Mouse (Mus musculus) erythroid progenitor cell, adult 5-6 weeks (primary cell): ENCODE results near the gene Tenm4. TPM values are rescaled to one million over a fixed set of nuclear protein-coding genes. Genes with fewer than 3 reads are reported as not detected.
A peak's percentile ranks its signal among the peaks of the same experiment; 100 is the strongest.

ENCODE experiments used
- ATAC-seq: replicated peaks from 2 replicates; pipeline ENCODE4 v1.8.0; 2016; ENCODE audit warnings: moderate number of reproducible peaks, mild to moderate bottlenecking, moderate TSS enrichment, inconsistent platforms; ENCODE audit not compliant: poor library complexity, low FRiP score, severe bottlenecking
- total RNA-seq, 2 experiments: library from RNA; stranded (forward) in 1 of 2; stranded (reverse) in 1 of 2; fragments of 150-400 nt in 1 of 2; fragments of 186-747, 209-891 nt in 1 of 2; gene quantifications; 2 replicates each; pipeline versions ENCODE4 v1.2.3 to v1.2.4; 2015 to 2017; ENCODE audit warnings: low replicate concordance in 2 of 2

Gene Tenm4
- total RNA-seq, 2 experiments from 2014 or later = 0.23 to 1.7 TPM

DNA sequence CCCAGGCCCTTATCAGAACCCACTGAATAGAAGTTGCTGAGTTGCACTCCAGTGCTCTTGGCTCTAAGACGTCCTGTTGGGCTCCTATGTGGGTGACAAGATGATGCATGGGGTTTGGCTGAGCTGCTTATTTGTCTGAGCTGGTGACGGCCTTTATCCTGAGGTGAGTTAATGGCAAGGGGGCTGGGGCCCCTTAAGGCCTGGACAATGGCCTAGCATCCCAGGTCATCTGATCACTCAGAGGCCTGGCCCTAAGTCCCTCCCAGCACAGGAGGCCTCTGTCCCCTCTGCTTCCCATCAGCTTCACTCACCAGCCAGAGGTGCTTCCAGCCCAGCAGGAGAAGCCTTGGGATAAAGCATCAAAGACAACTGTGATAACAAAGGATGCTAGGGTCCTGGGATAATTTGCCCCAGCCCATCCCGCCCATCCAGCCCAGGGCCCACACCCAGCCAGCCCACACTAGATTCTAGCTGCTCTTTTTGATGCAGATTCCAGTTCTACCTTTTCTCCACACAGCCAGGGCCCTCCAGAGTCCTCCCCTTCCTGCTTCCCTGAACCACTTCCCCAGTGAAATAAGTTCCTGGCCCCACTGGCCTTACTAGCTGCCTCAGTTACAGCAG, 484.2 kb downstream of the Tenm4 start:
- no peak for ATAC-seq

- no peak for ATAC-seq
These were observed 486.2 kb downstream of the Tenm4 start for GRCm38 (mm10) chr7:96657101-96657830.

GRCm38 (mm10) chr7:96657857-96658580, 487.0 kb downstream of the Tenm4 start:
- no peak for ATAC-seq

DNA sequence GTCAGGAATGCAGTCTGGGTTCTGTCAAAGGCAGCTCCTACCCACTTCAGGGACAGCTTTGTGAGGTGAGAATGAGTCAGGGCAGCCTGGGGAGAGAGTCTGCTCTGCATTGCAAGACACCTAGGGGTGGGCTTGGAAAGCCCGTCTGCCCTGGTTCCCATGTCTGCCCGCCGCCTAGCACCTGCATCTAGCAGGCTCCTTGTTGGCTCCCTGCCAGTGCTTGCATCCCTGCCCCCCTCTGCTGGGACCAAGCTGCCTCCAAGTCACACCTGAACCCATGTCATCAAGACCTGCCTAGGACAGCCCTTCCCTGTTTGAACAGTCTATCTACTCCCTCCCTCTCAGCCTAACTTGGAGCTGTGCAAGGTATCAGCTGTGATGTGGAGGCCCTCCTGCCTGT, 489.9 kb downstream of the Tenm4 start:
- no peak for ATAC-seq

DNA sequence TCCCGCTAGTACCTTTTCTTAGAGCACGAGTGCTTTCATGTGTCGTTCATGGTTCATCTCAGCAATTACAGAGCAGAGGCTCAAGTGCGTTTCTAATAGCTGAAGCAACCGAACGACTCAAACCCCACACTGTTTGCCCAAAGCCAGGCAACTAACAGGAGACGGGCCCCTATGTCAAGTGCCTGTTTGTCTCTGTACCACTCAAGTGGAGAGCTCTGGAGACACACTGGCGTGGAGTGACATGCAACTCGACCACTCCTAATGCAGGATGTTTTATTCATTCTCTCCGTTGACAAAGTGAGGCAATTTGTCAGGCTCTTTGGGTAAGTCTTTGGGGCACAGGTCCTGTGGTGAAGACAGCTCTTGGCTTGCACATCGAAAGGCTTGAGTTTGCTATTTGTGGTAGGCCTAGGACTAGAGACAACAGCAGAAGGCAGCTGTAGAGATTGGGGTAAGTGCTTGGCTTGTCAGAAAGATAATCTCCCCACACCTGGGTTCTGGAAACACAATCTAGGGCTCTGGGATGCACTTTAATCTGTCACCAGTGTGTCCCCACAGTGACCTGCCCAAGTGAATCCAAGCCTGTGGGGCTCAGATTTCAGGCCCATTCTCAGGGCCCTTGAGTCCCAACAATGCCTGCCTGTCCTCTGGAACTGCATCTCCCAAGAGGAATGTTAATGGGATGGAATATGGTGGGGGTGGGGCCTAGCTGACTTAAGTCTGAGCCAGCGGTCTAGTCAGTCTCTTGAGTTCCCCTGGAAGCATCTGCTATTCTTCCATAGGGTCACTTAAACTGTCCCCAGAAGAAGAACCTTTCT, 490.5 kb downstream of the Tenm4 start:
- ATAC-seq = no peak

GRCm38 (mm10) chr7:96663336-96663735, 492.3 kb downstream of the Tenm4 start:
- ATAC-seq = no peak

- no peak for ATAC-seq
These were observed 495.4 kb downstream of the Tenm4 start for GRCm38 (mm10) chr7:96666366-96666896.

DNA sequence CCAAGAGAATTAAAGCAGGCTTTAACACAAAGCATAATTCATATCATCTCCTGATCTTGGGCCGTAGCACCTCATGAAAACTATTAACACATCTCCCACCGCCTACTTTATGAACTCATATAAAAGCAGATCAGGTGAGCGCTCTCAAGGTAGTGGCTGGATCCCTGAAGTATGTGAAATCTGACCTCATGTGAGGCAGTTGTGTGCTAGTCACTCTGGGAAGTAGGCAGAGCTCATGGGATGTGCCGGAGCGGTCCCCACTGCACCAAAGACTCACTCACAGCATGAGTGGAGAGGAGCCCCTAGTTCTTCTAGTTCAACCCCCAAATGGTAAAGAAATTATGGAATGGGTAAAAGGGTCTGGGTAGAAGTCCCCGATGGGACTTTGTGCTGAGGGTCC, 496.6 kb downstream of the Tenm4 start:
- ATAC-seq = no peak

- no peak for ATAC-seq
These were observed 499.0 kb downstream of the Tenm4 start for GRCm38 (mm10) chr7:96670095-96670494.

- no peak for ATAC-seq
These were observed 501.4 kb downstream of the Tenm4 start for GRCm38 (mm10) chr7:96672322-96672914.

DNA sequence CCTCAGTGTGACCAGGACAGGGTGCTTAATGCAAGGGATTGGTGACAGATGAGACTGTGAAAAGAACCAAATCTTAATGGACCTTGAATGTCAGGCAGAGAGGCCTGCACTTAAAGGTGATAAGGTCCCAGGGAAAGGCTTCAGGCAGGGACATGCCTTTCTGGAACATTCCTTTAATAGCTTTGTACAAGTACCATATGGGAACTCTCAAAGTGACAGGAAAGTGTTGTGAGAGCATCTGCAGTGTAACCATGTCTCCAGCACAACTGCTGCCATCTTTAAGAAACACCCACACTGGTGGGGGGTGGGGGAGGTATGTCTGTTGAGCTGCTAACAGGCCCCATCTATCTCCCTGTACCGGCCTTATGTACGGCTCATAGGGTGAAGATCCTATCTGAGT, 506.0 kb downstream of the Tenm4 start:
- no peak for ATAC-seq

DNA sequence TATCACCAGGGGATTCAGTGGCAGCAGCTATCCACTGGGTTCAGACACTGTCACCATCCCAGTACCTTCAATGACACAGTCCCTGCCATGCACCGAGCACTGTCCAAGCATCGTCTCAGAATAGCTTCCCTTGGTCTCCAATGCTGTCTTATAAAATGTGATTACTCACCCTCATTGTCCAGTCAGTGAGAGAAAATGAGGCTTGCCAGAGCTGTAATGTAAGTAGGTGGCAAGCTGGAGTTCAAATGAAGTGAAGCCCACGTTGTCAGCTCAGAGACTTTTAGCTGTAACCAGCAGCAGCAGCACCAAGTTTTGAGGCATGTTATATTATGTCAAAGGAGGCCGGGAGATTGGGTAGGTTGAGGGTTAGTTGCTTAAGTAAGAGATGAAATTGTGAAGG, 507.2 kb downstream of the Tenm4 start:
- ATAC-seq = no peak

GRCm38 (mm10) chr7:96679746-96680145, 508.7 kb downstream of the Tenm4 start:
- ATAC-seq = no peak

DNA sequence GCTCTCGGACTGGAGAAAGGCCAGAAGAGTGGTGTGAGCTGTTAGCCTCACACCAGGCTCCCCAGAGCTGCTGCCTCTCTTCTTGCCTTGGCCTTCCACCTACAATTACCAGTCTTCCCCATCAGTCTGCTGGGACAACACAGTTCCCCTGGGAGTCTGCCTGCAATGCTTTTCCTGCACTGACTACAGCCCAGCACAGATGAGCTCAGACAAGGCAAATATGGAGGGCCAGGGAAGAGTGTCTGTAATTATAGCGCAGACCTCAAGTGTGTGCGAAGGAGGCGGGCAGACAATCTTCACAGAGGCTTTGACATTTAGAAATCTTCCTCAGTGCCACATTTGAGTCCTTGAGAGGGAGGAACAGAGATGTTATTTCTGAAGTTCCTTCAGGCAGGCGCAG, 509.4 kb downstream of the Tenm4 start:
- ATAC-seq = no peak

GRCm38 (mm10) chr7:96681808-96682207, 510.8 kb downstream of the Tenm4 start:
- ATAC-seq = no peak

- ATAC-seq = no peak
These were observed 517.1 kb downstream of the Tenm4 start for GRCm38 (mm10) chr7:96688141-96688540.

GRCm38 (mm10) chr7:96701097-96701845, 530.2 kb downstream of the Tenm4 start:
- ATAC-seq = peak; percentile 61

GRCm38 (mm10) chr7:96703958-96704357, 532.9 kb downstream of the Tenm4 start:
- ATAC-seq = no peak
